ENCODE assay signal across 22 mouse cellular contexts in the genomic region with DNA sequence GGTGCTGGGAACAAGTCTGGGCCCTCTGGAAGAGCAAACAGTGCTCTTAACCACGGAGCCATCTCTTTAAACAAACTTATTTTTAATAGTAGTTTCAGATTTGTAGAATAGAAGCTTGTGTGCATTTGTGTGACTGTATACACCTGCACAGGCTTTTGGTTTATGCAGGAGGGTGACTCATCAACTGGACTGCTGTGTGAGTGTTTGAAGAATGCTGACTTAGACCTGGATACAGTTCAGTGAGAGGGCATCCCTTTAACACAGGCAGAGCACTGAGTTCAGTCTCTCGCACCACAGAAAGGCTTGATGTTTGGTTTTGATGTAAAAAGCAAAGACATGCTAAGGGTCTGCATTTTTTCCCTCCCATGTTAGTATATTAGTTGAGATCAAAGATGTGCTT. TPM values are rescaled to one million over a fixed set of nuclear protein-coding genes. Genes with fewer than 3 reads are reported as not detected.
DNase-seq lines count a peak whose midpoint lies in the region; ATAC-seq and TF ChIP-seq lines count a peak whose summit lies in the region.
"Had no signal": no experiment of that assay in that cellular context is flagged by ENCODE, and none has a peak within 500 bp of the region (broad histone marks: within the 10 kb centered on the region; RNA-seq: fewer than 3 reads in every experiment).

No protein-coding gene starts in this region.

- DNase-seq in gastrocnemius, adult 2 months = no peak
- DNase-seq in gastrocnemius, postnatal 36 days = no peak
- peak; percentile 54 for DNase-seq in kidney, adult 2 months
- DNase-seq in kidney, adult 18-20 months = no peak
- peak; percentile 38 for DNase-seq in kidney, adult 9 months
- no peak for DNase-seq in stomach, postnatal 0 days (ENCODE audit: low spot score)
- DNase-seq in frontal cortex, adult 2 months (ENCODE audit: extremely low spot score in 1 of 2, low spot score in 1 of 2) = no peak
- DNase-seq: adrenal gland, adult 2 months; adrenal gland, adult 8-10 months; adrenal gland, postnatal 10 days; adrenal gland, postnatal 14 days; adrenal gland, postnatal 25 days; adrenal gland, postnatal 36 days; B cell, adult 2 months; cerebellum, adult 11 months; cerebellum, adult 11-12 months had no signal

- H3K4me1 ChIP-seq in kidney, adult 2 months (ENCODE audit: control insufficient read depth, insufficient read depth, low read length) = no peaks in the 10 kb centered on the region
- H3K4me1 ChIP-seq in kidney, embryonic 15.5 days = no peaks in the 10 kb centered on the region
- H3K4me1 ChIP-seq in stomach, postnatal 0 days (replicated peaks; ENCODE audit: control insufficient read depth, insufficient read depth) = no peaks in the 10 kb centered on the region

- no peak overlapping the region for H3K9ac ChIP-seq in kidney, embryonic 15.5 days
- H3K9ac ChIP-seq in stomach, postnatal 0 days (ENCODE audit: low read length) = no peak overlapping the region

- H3K36me3 ChIP-seq in kidney, adult 2 months (ENCODE audit: control insufficient read depth, insufficient read depth, low read length) = peaks cover 19% of the 10 kb centered on the region
- H3K36me3 ChIP-seq in kidney, embryonic 15.5 days = peaks cover 94% of the 10 kb centered on the region
- peaks cover 31% of the 10 kb centered on the region for H3K36me3 ChIP-seq in stomach, postnatal 0 days (ENCODE audit: control insufficient read depth, insufficient read depth, low read length)

- no peaks in the 10 kb centered on the region for H3K9me3 ChIP-seq in kidney, embryonic 15.5 days (replicated peaks)
- H3K9me3 ChIP-seq in stomach, postnatal 0 days (ENCODE audit: control insufficient read depth, low read length) = no peaks in the 10 kb centered on the region
- H3K9me3 ChIP-seq: G1E had no signal

- whole genome bisulfite sequencing in kidney, adult 2 months = 75% methylated on average over 2 of the region's 2 CpGs
- WGBS in kidney, embryonic 15.5 days = 92% methylated on average over 2 of the region's 2 CpGs
- WGBS in stomach, postnatal 0 days = 74% methylated on average over 2 of the region's 2 CpGs

- H3K27ac ChIP-seq in gastrocnemius, adult 2 months = peak overlapping the region; percentile 77
- no peak overlapping the region for H3K27ac ChIP-seq in kidney, adult 2 months (ENCODE audit: insufficient read depth, low read depth, low read length)
- H3K27ac ChIP-seq in kidney, embryonic 15.5 days = no peak overlapping the region
- no peak overlapping the region for H3K27ac ChIP-seq in stomach, postnatal 0 days (replicated peaks)

- no peak overlapping the region for H3K4me2 ChIP-seq in kidney, embryonic 15.5 days
- H3K4me2 ChIP-seq in stomach, postnatal 0 days (replicated peaks; ENCODE audit: low read depth) = no peak overlapping the region

- ATAC-seq in kidney, embryonic 15.5 days (replicated peaks; ENCODE audit: low FRiP score) = no peak
- ATAC-seq in stomach, postnatal 0 days (ENCODE audit: low FRiP score, low TSS enrichment) = 0 out of 2 replicates have a peak, but pooled peaks have one; percentile 64
- ATAC-seq: activated CD4-positive, CD25-positive, alpha-beta regulatory T cell, adult 4 months; CD4-positive, CD25-positive, alpha-beta regulatory T cell, adult 4 months; Patski had no signal

- no peaks in the 10 kb centered on the region for H3K27me3 ChIP-seq in kidney, adult 2 months (replicated peaks; ENCODE audit: control insufficient read depth, insufficient read depth, low read length)
- no peaks in the 10 kb centered on the region for H3K27me3 ChIP-seq in kidney, embryonic 15.5 days
- H3K27me3 ChIP-seq in stomach, postnatal 0 days (ENCODE audit: control insufficient read depth, insufficient read depth, low read length) = no peaks in the 10 kb centered on the region
- H3K27me3 ChIP-seq: CH12.LX, Patski had no signal

- H3K4me3 ChIP-seq in gastrocnemius, adult 2 months = no peak overlapping the region
- H3K4me3 ChIP-seq in kidney, adult 2 months (ENCODE audit: insufficient read depth, low read depth, low read length) = no peak overlapping the region
- no peak overlapping the region for H3K4me3 ChIP-seq in kidney, embryonic 15.5 days (replicated peaks)
- H3K4me3 ChIP-seq in stomach, postnatal 0 days (ENCODE audit: low read depth, low read length) = no peak overlapping the region

- TF ChIP-seq CTCF in gastrocnemius, adult 2 months (IDR thresholded peaks at IDR 0.05) = no peak
- TF ChIP-seq CTCF in kidney, adult 2 months (conservative IDR thresholded peaks at IDR 0.05; ENCODE audit: insufficient read depth, insufficient read length, low read depth, low read length) = no peak
- TF ChIP-seq CTCF in stomach, postnatal 0 days (IDR thresholded peaks at IDR 0.05; ENCODE audit: low read depth) = no peak

- intact Hi-C loops in gastrocnemius, adult 2 months (cut with DNase I) = no loop called here
- intact Hi-C loops in gastrocnemius, postnatal 36 days (cut with DNase I) = no loop called here

- no peak for TF ChIP-seq POLR2A in kidney, adult 2 months (IDR thresholded peaks at IDR 0.05; ENCODE audit: low read depth, low read length)

- no peak for TF ChIP-seq EP300 in stomach, postnatal 0 days (optimal IDR thresholded peaks at IDR 0.05)

RNA-seq across cellular contexts. Expression of a gene that starts 14.6 kb away (rescaled TPM):
- 100 to 1,000 TPM; 134 to 157 TPM for total RNA-seq in gastrocnemius, adult 2 months (2021)
- total RNA-seq in gastrocnemius, postnatal 36 days (2021) = 100 to 1,000 TPM; 129 to 141 TPM
- 9.7 and 13.0 TPM in 2 replicates for polyA plus RNA-seq in kidney, adult 2 months (2012; rRNA removed)
- 142 and 160 TPM in 2 replicates for polyA plus RNA-seq in kidney, embryonic 15.5 days (2015; fragmentation: Nextera tagmentation; extraction: Ambion mirVana)
- polyA plus RNA-seq in stomach, postnatal 0 days (2015; fragmentation: Nextera tagmentation; extraction: Ambion mirVana) = 58.0 and 68.5 TPM in 2 replicates
- 34.0 and 36.7 TPM in 2 replicates for polyA plus RNA-seq in frontal cortex, adult 2 months (2012; rRNA removed)

RNA-seq across cellular contexts. Expression of a gene that starts 45.5 kb away (rescaled TPM):
- total RNA-seq in gastrocnemius, adult 2 months (2021) = 10 to 100 TPM; 14.7 to 23.0 TPM
- total RNA-seq in gastrocnemius, postnatal 36 days (2021) = 10 to 100 TPM; 13.2 to 15.0 TPM
- polyA plus RNA-seq in kidney, adult 2 months (2012; rRNA removed) = 404 and 464 TPM in 2 replicates
- 53.2 and 54.3 TPM in 2 replicates for polyA plus RNA-seq in kidney, embryonic 15.5 days (2015; fragmentation: Nextera tagmentation; extraction: Ambion mirVana)
- 61.8 and 64.0 TPM in 2 replicates for polyA plus RNA-seq in stomach, postnatal 0 days (2015; fragmentation: Nextera tagmentation; extraction: Ambion mirVana)
- 89.2 and 93.1 TPM in 2 replicates for polyA plus RNA-seq in frontal cortex, adult 2 months (2012; rRNA removed)

RNA-seq across cellular contexts. Expression of a gene that starts 48.2 kb away (rescaled TPM):
- 10 to 100 TPM; 35.2 to 43.2 TPM for total RNA-seq in gastrocnemius, adult 2 months (2021)
- total RNA-seq in gastrocnemius, postnatal 36 days (2021) = 10 to 100 TPM; 36.6 to 38.9 TPM
- 37.7 and 40.9 TPM in 2 replicates for polyA plus RNA-seq in kidney, adult 2 months (2012; rRNA removed)
- 30.4 and 32.7 TPM in 2 replicates for polyA plus RNA-seq in kidney, embryonic 15.5 days (2015; fragmentation: Nextera tagmentation; extraction: Ambion mirVana)
- polyA plus RNA-seq in stomach, postnatal 0 days (2015; fragmentation: Nextera tagmentation; extraction: Ambion mirVana) = 25.5 and 26.6 TPM in 2 replicates
- 22.3 and 26.1 TPM in 2 replicates for polyA plus RNA-seq in frontal cortex, adult 2 months (2012; rRNA removed)

Comparison
In these comparisons a context has a peak if more than half of its experiments do, and no peak if none do; other contexts are left out.
1. DNase-seq: peak in kidney, adult 2 months (single experiment) and kidney, adult 9 months (single experiment); none in gastrocnemius, adult 2 months (single experiment), gastrocnemius, postnatal 36 days (0 of 2), kidney, adult 18-20 months (single experiment), stomach, postnatal 0 days (single experiment) and frontal cortex, adult 2 months (0 of 2).